Mouse (Mus musculus) embryonic fibroblast, embryonic 13.5 days (primary cell): ENCODE results near the gene Uqcrc2. TPM values are rescaled to one million over a fixed set of nuclear protein-coding genes. Genes with fewer than 3 reads are reported as not detected.

Source experiments
- H3K27ac ChIP-seq: 2 replicates; pipeline ENCODE4 v1.5.1; 2012; ENCODE audit warnings: low read length, control low read depth, inconsistent platforms; ENCODE audit not compliant: insufficient read depth
- H3K4me1 ChIP-seq: 2 replicates; pipeline ENCODE4 v1.6.1; 2011; ENCODE audit warnings: low read length; ENCODE audit not compliant: control insufficient read depth, insufficient read depth
- H3K4me3 ChIP-seq: 2 replicates; pipeline ENCODE4 v1.5.1; 2011; ENCODE audit warnings: mild to moderate bottlenecking, control low read depth, low read length; ENCODE audit not compliant: insufficient read depth
- CTCF ChIP-seq: IDR thresholded peaks from 2 replicates; pipeline ENCODE4 v1.5.1; 2011; ENCODE audit warnings: mild to moderate bottlenecking, control low read depth, low read length, moderate library complexity, borderline replicate concordance; ENCODE audit not compliant: insufficient read depth
- POLR2A ChIP-seq: IDR thresholded peaks from 2 replicates; pipeline ENCODE4 v1.6.1; 2011; ENCODE audit warnings: low read depth, mild to moderate bottlenecking, control low read depth, low read length, moderate library complexity
- polyA plus RNA-seq: library from polyadenylated mRNA; stranded (reverse); fragments of >200 nt; gene quantifications from 2 replicates; pipeline ENCODE4 v1.2.4, GENCODE M21; 2011; ENCODE audit warnings: low read depth; ENCODE audit not compliant: missing spikeins, insufficient read length

Uqcrc2 gene
- polyA plus RNA-seq, 1 experiment, result 203 TPM

DNA sequence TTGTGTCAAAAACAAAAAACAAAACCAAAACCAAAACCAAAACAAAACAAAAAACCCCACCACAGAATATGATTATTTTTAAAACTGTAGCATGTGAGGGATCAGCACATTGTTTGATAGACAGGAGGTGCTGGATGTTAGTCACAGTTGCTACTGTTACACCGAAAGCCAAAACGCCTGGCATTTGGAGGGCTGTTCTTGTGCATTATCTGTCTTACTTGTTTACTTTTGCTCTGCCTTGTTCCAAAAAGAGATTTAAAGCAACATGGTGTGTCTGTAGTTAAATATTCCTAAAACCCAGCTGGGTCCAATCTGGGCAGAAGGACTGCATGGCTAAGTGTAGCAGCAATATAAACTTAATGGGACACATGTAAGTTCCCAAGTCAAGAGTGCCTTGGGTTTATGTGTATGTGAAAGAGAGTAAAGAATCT is 49.8 kb downstream of the Uqcrc2 start:
- H3K4me3 ChIP-seq, result no peak overlapping the region
- no peak for TF ChIP-seq POLR2A
- no peak for TF ChIP-seq CTCF
- H3K27ac ChIP-seq, result no peak overlapping the region
- no peaks in the 10 kb centered on the region for H3K4me1 ChIP-seq

DNA sequence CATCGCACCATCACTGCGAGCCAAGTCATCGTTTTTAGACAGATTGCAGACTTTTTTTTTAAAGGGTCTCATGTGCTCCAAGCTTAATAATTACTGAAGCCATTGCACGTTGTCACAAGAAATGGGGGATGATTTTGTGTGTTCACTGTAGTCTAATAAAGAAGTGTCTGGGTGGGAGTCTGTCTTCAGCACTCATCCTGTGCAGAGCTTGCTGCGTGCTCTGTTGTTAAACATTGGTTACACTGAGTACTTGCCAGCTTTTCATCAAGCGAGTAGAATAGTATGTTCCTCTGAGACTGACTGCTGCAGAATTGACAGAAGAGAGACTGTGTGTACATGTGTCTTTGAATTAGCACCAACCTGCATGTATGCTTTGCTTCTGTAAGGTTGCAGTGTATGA is 50.3 kb downstream of the Uqcrc2 start:
- Histone ChIP-seq H3K27ac (no peak overlapping the region), H3K4me3 (no peak overlapping the region), H3K4me1 (no peaks in the 10 kb centered on the region)
- TF ChIP-seq POLR2A, result no peak
- no peak for TF ChIP-seq CTCF

DNA sequence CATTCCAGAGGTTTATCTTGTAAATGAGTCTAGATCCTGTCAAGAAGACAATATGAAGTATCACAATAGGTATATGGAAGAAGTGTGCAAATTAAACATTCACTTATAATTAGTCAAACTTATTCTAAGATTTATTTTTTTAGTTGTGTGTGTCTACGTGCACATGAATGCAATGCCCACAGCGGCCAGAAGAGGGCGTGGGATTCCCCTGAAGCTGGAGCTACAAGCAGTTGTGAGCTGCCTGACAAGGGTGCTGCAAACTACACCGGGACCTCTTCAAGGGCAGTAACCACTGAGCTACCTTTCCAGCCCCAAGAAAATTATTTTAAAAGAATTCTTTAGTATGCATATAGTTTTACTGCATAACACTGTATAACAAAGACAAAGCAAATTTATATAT is 55.7 kb downstream of the Uqcrc2 start:
- TF ChIP-seq POLR2A, result no peak
- TF ChIP-seq CTCF, result no peak
- Histone ChIP-seq H3K27ac (no peak overlapping the region), H3K4me3 (no peak overlapping the region), H3K4me1 (no peaks in the 10 kb centered on the region; the same call in 1 of the 2 replicates)

DNA sequence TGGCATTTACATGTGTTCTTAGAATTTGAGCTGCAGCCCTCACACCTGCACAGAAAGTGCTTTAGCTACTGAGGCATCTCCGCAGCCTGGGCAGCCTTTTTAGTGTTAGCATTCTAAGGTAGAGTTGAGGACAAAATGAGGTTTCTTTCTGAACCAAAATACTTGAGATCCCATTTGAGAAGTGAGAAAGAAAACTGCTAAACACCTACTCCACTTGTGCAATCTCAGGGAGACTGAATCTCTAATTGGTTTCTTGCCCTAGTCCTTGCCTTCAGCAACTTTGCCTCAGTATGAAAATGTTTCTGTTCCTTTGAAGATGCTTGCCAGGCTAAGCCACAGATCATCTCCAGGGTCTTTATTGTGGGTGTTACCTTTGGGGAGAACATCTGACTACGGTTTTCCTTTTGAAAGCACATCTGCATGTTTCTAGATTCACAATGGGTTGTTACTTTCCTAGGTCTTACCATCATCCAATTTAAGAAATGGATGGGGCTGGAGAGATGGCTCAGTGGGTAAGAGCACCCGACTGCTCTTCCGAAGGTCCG is 58.9 kb downstream of the Uqcrc2 start:
- Histone ChIP-seq H3K4me3 (no peak overlapping the region), H3K27ac (no peak overlapping the region), H3K4me1 (no peaks in the 10 kb centered on the region; the same call in 1 of the 2 replicates)
- TF ChIP-seq POLR2A, result no peak
- no peak for TF ChIP-seq CTCF

DNA sequence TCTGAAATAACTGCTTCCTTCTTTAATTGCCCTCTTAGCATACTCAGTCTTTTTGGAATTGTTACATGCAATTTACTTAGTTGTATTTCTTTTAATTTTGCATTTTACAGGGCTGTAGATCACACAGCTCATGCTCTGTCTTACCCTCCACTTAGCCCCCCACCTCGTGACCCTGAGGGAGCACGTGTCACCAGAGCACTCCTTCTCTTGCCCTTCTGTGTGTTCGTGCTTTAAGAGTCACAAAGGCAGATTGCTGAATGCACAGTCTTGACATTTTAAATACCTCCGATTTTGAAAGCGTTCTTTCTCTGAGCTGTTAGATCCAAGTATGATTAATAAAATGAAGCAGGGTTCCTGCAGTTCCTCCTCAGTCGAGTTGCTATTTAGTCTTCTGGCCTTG is 60.2 kb downstream of the Uqcrc2 start:
- Histone ChIP-seq H3K27ac (no peak overlapping the region), H3K4me1 (no peaks in the 10 kb centered on the region; the same call in 1 of the 2 replicates), H3K4me3 (no peak overlapping the region)
- TF ChIP-seq POLR2A (no peak), CTCF (no peak)

DNA sequence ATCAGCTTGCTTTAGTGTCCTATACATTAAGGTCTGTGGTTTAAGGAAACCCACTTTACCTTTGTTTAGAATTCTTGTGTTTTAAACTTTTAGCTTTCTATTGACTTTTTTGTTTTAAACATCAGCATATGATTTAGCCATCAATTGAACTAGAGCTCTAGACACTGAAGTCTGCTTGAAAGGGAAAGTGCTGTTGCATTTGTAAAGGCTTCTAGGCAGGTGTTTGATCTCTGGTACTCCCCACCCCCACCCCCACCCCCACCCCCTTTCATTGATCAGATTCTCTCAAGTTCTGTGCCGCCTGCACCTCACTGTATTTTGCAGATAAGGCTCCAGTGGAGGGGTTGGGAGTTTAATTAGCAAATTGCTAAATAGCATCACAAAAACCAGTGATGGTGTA is 60.7 kb downstream of the Uqcrc2 start:
- Histone ChIP-seq H3K4me3 (no peak overlapping the region), H3K4me1 (no peaks in the 10 kb centered on the region; the same call in 1 of the 2 replicates), H3K27ac (no peak overlapping the region)
- no peak for TF ChIP-seq POLR2A
- TF ChIP-seq CTCF, result no peak

DNA sequence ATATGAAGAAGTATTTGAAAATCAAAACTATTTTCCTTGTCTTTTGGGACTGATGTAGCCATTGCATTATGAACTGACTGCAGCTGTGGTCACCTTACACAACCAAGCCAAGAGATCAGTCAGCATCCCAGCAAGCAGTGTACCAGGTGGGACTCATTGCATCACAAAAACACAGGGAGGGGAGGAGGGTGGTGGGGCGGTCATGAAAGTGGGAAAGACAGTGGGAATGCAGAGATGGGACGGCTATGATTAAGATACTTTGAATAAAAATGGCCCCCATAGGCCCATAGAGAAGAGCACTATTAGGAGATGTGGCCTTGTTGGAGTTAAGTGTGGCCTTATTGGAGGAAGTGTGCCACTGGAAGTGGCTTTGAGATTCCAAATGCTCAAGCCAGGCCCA is 61.4 kb downstream of the Uqcrc2 start:
- Histone ChIP-seq H3K27ac (no peak overlapping the region), H3K4me1 (no peaks in the 10 kb centered on the region; the same call in 1 of the 2 replicates), H3K4me3 (no peak overlapping the region)
- no peak for TF ChIP-seq CTCF
- no peak for TF ChIP-seq POLR2A

DNA sequence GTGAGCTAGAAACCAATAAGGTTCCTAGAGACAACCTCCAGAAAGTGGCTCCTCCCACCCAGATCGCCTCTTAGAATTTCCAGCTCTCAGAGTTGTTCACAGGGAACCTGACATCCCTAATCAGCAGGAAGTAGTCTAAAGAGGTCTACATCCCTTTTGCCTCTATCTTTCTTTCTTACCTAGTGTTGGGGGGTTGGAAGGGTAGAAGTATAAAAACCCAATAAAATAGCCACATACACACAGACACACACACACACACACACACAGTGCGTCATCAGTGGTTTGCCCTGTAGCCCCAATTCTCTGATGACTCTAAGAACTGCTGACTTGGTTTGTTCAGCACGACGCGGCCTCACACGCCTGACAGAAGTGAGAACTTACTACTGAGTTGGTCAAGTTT is 64.6 kb downstream of the Uqcrc2 start:
- H3K27ac ChIP-seq, result no peak overlapping the region
- no peak for TF ChIP-seq CTCF
- TF ChIP-seq POLR2A, result no peak
- no peak overlapping the region for H3K4me3 ChIP-seq
- H3K4me1 ChIP-seq, result no peaks in the 10 kb centered on the region; the same call in 1 of the 2 replicates

DNA sequence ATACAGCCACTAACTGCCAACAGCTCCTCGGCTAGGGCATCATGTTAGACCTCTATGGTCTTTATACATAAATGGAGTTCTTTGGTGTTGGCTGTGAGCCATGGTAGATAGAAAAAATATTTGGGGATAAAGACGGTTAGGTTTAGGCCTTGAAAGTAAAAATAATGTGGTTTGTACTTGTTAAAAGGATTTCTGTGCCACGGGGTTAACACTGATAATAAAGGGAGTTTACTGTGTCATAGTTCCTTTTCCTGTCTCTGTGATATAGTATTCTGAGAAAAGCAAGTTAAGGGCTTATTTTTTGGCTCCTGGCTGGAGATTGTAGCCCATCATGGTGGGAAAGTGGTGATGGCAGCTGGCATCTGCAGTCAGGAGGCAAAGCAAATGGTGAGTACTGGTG is 68.9 kb downstream of the Uqcrc2 start:
- Histone ChIP-seq H3K4me1 (no peaks in the 10 kb centered on the region; the same call in 1 of the 2 replicates), H3K27ac (no peak overlapping the region), H3K4me3 (no peak overlapping the region)
- TF ChIP-seq CTCF (no peak), POLR2A (no peak)

Other genes with a start within 250 kb of the Uqcrc2 start
- not detected in 2 replicates for gene Abca16, start 225.5 kb upstream of the Uqcrc2 start, polyA plus RNA-seq
- not detected in 2 replicates for gene Pdzd9, start 35.2 kb downstream of the Uqcrc2 start, polyA plus RNA-seq
- gene Mosmo, start 42.4 kb downstream of the Uqcrc2 start, polyA plus RNA-seq, result 37.5 and 38.6 TPM in 2 replicates
- gene Vwa3a, start 104.1 kb downstream of the Uqcrc2 start, polyA plus RNA-seq, result 0.13 TPM in 1 of 2 replicates, not detected in the other
- not detected in 2 replicates for gene Gm5737, start 177.2 kb downstream of the Uqcrc2 start, polyA plus RNA-seq
- gene Eef2k, start 207.7 kb downstream of the Uqcrc2 start, polyA plus RNA-seq, result 42.0 and 47.7 TPM in 2 replicates